Mouse (Mus musculus) megakaryocyte-erythroid progenitor cell, adult 5 weeks (primary cell): Measurements from ENCODE around the gene Zfp459. TPM values are rescaled to one million over a fixed set of nuclear protein-coding genes. Genes with fewer than 3 reads are reported as not detected.

Source experiments
- polyA plus RNA-seq: library from polyadenylated mRNA; stranded (reverse); fragments of >175 nt; gene quantifications from 2 replicates; pipeline ENCODE4 v1.2.3, GENCODE M21; 2012

Gene Zfp459
- polyA plus RNA-seq: not detected in 2 replicates

GRCm38 (mm10) chr13:67421207-67421857 is at the start of gene Zfp459:
Zfp459 (minus strand) TSS chr13:67421418.

GRCm38 (mm10) chr13:67451172-67452020 is 30.2 kb upstream of the Zfp459 start, which contains the start of gene Zfp874a:
Zfp874a (minus strand) TSS chr13:67451624.

GRCm38 (mm10) chr13:67399183-67399903 is 21.9 kb downstream of the Zfp459 start, which contains the start of gene Zfp429:
Zfp429 (minus strand) TSS chr13:67399819.

GRCm38 (mm10) chr13:67375050-67375911 is 45.9 kb downstream of the Zfp459 start, which contains the start of the genes Gm28041 and Zfp456:
Gm28041 (minus strand) TSS chr13:67375733.
Zfp456 (minus strand) TSS chr13:67375810.

GRCm38 (mm10) chr13:67360131-67360744 is 61.0 kb downstream of the Zfp459 start, which contains the start of the genes Gm28044 and Zfp953:
Gm28044 (minus strand) TSS chr13:67360536.
Zfp953 (minus strand) TSS chr13:67360605.

Other genes starting within 250 kb of the Zfp459 start
- gene Rsl1, start 248.2 kb downstream of the Zfp459 start, polyA plus RNA-seq: 0.29 and 0.34 TPM in 2 replicates
- gene Zfp455, start 226.9 kb downstream of the Zfp459 start, polyA plus RNA-seq: 0.09 and 0.17 TPM in 2 replicates
- 0.24 and 0.44 TPM in 2 replicates for gene Zfp458, start 143.0 kb downstream of the Zfp459 start, polyA plus RNA-seq
- 0.27 TPM in 1 of 2 replicates, not detected in the other for gene Zfp457, start 114.9 kb downstream of the Zfp459 start, polyA plus RNA-seq
- gene Zfp595, start 88.8 kb downstream of the Zfp459 start, polyA plus RNA-seq: 0.06 and 0.29 TPM in 2 replicates
- not detected in 2 replicates for gene Gm28044, start 60.9 kb downstream of the Zfp459 start, polyA plus RNA-seq
- gene Zfp953, start 60.8 kb downstream of the Zfp459 start, polyA plus RNA-seq: 0.08 and 0.16 TPM in 2 replicates
- 0.23 TPM in 1 of 2 replicates, not detected in the other for gene Gm28041, start 45.7 kb downstream of the Zfp459 start, polyA plus RNA-seq
- 0.03 and 0.10 TPM in 2 replicates for gene Zfp456, start 45.6 kb downstream of the Zfp459 start, polyA plus RNA-seq
- 0.34 and 0.63 TPM in 2 replicates for gene Zfp429, start 21.6 kb downstream of the Zfp459 start, polyA plus RNA-seq
- 0.28 and 0.83 TPM in 2 replicates for gene Zfp874a, start 30.2 kb upstream of the Zfp459 start, polyA plus RNA-seq
- 0.13 and 0.18 TPM in 2 replicates for gene Zfp874b, start 62.8 kb upstream of the Zfp459 start, polyA plus RNA-seq
- 0.23 and 0.51 TPM in 2 replicates for gene Zfp58, start 79.1 kb upstream of the Zfp459 start, polyA plus RNA-seq
- gene Gm26965, start 104.7 kb upstream of the Zfp459 start, polyA plus RNA-seq: not detected in 2 replicates
- 0.63 and 0.94 TPM in 2 replicates for gene Zfp87, start 104.8 kb upstream of the Zfp459 start, polyA plus RNA-seq
- 0.27 and 0.32 TPM in 2 replicates for gene Zfp748, start 132.4 kb upstream of the Zfp459 start, polyA plus RNA-seq
- gene Zfp729b, start 188.3 kb upstream of the Zfp459 start, polyA plus RNA-seq: 0.23 and 0.63 TPM in 2 replicates
- not detected in 2 replicates for gene Gm49345, start 216.4 kb upstream of the Zfp459 start, polyA plus RNA-seq
- 0.20 and 0.27 TPM in 2 replicates for gene Zfp729a, start 216.4 kb upstream of the Zfp459 start, polyA plus RNA-seq